Mouse (Mus musculus): ENCODE data around the gene Rbm33.

DNA sequence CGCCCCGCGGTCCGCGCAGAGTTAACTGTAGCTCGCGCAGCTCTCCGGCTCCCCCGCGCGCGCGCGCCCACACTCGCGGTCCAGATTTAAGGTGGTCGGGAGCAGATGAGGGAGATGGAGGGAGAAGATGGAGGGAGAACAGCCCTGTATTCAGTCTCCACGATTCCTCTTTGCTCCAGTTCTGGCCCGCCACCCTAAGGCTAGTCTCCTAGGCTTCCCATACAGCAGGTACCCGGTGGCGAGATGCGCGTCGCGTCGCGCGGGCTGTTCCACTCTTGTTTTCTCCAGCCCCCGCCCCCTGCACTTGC is 148.1 kb downstream of the Rbm33 start:
- no peak for TF ChIP-seq CTCF (IDR thresholded peaks at IDR 0.05)
- no peak for TF ChIP-seq EP300 (IDR thresholded peaks at IDR 0.05)
